Mouse (Mus musculus): ENCODE measurements around the gene Stat3. TPM values are rescaled to one million over a fixed set of nuclear protein-coding genes. Genes with fewer than 3 reads are reported as not detected.
A peak's percentile ranks its signal among the peaks of the same experiment; 100 is the strongest.

Gene Stat3
- total and polyA plus RNA-seq, 3 experiments: 35.9 to 69.2 (median 51.1) TPM

DNA sequence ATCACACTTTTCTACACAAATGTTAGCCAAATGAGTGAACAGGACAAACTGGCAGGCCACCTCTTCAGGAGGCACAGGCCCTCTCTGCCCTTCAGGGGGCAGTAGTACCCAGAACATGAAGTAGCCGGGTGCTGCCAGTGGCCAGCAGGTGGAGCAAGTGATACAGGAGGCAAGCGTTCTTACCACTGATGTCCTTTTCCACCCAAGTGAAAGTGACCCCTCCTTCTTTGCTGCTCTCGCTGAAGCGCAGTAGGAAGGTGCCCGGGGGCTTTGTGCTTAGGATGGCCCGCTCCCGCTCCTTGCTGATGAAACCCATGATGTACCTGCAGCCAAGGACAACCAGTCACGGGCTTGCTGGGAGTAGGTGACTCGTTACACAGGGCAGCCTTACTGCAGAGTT lies 45.9 kb downstream of the Stat3 start:
- dilution Hi-C loops (cut with MboI; ENCODE audit: extremely low pct_ligation_motif_present, extremely low pct_unique_long_range_greater_than_20kb, low sequenced_read_pairs) (no loop called here), in situ Hi-C loops (cut with MboI; ENCODE audit: low pct_ligation_motif_present, low pct_unique_long_range_greater_than_20kb, low sequenced_read_pairs) (loop anchor here (5.0 kb wide), 1 partner anchor 64 kb away; no protein-coding TSS in a partner anchor)
- Histone ChIP-seq H3K9ac (ENCODE audit: insufficient read depth, low read depth) (no peak overlapping the region), H3K36me3 (replicated peaks in 1 of 2; ENCODE audit: control insufficient read depth in 1 of 2, insufficient read depth in 1 of 2, low read length in 1 of 2) (peaks cover 69 to 85% of the 10 kb centered on the region in 2 experiments), H3K27me3 (replicated peaks) (no peaks in the 10 kb centered on the region), H3K4me2 (ENCODE audit: insufficient read depth, low read depth, poor library complexity, severe bottlenecking) (no peak overlapping the region), H3K4me3 (replicated peaks in 1 of 3; ENCODE audit: low read depth in 2 of 3, low read length in 2 of 3, poor library complexity in 1 of 3) (no peak overlapping the region), H3K27ac (ENCODE audit: insufficient read depth, low read depth) (no peak overlapping the region), H3K79me2 (replicated peaks; ENCODE audit: control insufficient read depth, extremely low read depth, insufficient read depth, poor library complexity, severe bottlenecking) (no peaks in the 10 kb centered on the region), H3K9me3 (replicated peaks; ENCODE audit: low read length) (no peaks in the 10 kb centered on the region), H3K4me1 (ENCODE audit: control insufficient read depth in 1 of 2, insufficient read depth in 2 of 2) (peaks cover 19 to 35% of the 10 kb centered on the region in 2 experiments)
- no peak for TF ChIP-seq CHD1 (IDR thresholded peaks at IDR 0.05; ENCODE audit: low read depth, low read length)
- no peak for TF ChIP-seq UBTF (IDR thresholded peaks at IDR 0.05; ENCODE audit: low read depth, low read length)
- no peak for TF ChIP-seq POLR2AphosphoS2 (IDR thresholded peaks at IDR 0.05; ENCODE audit: low read depth, low read length)
- TF ChIP-seq CHD2 (IDR thresholded peaks at IDR 0.05; ENCODE audit: low read length): no peak
- TF ChIP-seq KAT2A (IDR thresholded peaks at IDR 0.05; ENCODE audit: insufficient replicate concordance, low read length): no peak
- TF ChIP-seq USF2 (conservative IDR thresholded peaks at IDR 0.05; ENCODE audit: low read depth, low read length): no peak
- peak; percentile 60; the same call in 1 of the 2 replicates for TF ChIP-seq MYC (IDR thresholded peaks at IDR 0.05; ENCODE audit: low read depth, low read length)
- no peak for TF ChIP-seq PAX5 (IDR thresholded peaks at IDR 0.05; ENCODE audit: low read length)
- TF ChIP-seq EP300 (IDR thresholded peaks at IDR 0.05; ENCODE audit: low read length): no peak
- peak; percentile 54; the same call in 1 of the 2 replicates for TF ChIP-seq JUND (conservative IDR thresholded peaks at IDR 0.05; ENCODE audit: low read depth, low read length)
- TF ChIP-seq ZC3H11A (IDR thresholded peaks at IDR 0.05; ENCODE audit: low read depth, low read length): peak; percentile 100
- TF ChIP-seq USF1 (IDR thresholded peaks at IDR 0.05; ENCODE audit: low read depth, low read length): no peak
- TF ChIP-seq MAFK (IDR thresholded peaks at IDR 0.05; ENCODE audit: insufficient replicate concordance, low read length): no peak
- peak; percentile 66 for TF ChIP-seq MAZ (IDR thresholded peaks at IDR 0.05; ENCODE audit: low read depth, low read length)
- peak; percentile 61 for TF ChIP-seq BHLHE40 (IDR thresholded peaks at IDR 0.05; ENCODE audit: low read depth, low read length)
- peak; percentile 29; the same call in 1 of the 2 replicates for TF ChIP-seq MXI1 (IDR thresholded peaks at IDR 0.05; ENCODE audit: low read depth, low read length)
- TF ChIP-seq NELFE (IDR thresholded peaks at IDR 0.05; ENCODE audit: low read depth, low read length): peak; percentile 99; the same call in 1 of the 2 replicates
- peak; percentile 80 for TF ChIP-seq SIN3A (IDR thresholded peaks at IDR 0.05; ENCODE audit: low read length)
- no peak; the same call in 1 of the 2 replicates for TF ChIP-seq RCOR1 (conservative IDR thresholded peaks at IDR 0.05; ENCODE audit: low read depth, low read length)
- TF ChIP-seq CTCF (conservative IDR thresholded peaks at IDR 0.05 in 1 of 2, IDR thresholded peaks at IDR 0.05 in 1 of 2; ENCODE audit: low read depth in 2 of 2, low read length in 2 of 2): peak; percentile 97 to 100
- TF ChIP-seq ELF1 (IDR thresholded peaks at IDR 0.05; ENCODE audit: low read depth, low read length): peak; percentile 55; the same call in 1 of the 2 replicates
- no peak; the same call in none of the 2 replicates for TF ChIP-seq RAD21 (IDR thresholded peaks at IDR 0.05; ENCODE audit: low read depth, low read length)
- TF ChIP-seq ZMIZ1 (IDR thresholded peaks at IDR 0.05; ENCODE audit: low read depth, low read length): no peak
- no peak for TF ChIP-seq E2F4 (IDR thresholded peaks at IDR 0.05; ENCODE audit: insufficient replicate concordance, low read depth, low read length)
- no peak for TF ChIP-seq ETS1 (conservative IDR thresholded peaks at IDR 0.05; ENCODE audit: low read depth, low read length)
- no peak for TF ChIP-seq TBP (conservative IDR thresholded peaks at IDR 0.05; ENCODE audit: low read depth, low read length)
- peak; percentile 82 for TF ChIP-seq ZNF384 (IDR thresholded peaks at IDR 0.05; ENCODE audit: low read depth, low read length)
- TF ChIP-seq ZKSCAN1 (IDR thresholded peaks at IDR 0.05; ENCODE audit: borderline replicate concordance, low read depth, low read length): no peak
- TF ChIP-seq MEF2A (IDR thresholded peaks at IDR 0.05; ENCODE audit: borderline replicate concordance, low read depth, low read length): peak; percentile 72; the same call in 1 of the 2 replicates
- peak; percentile 62; the same call in 1 of the 2 replicates for TF ChIP-seq MAX (IDR thresholded peaks at IDR 0.05; ENCODE audit: low read length)
- peak; percentile 55 for TF ChIP-seq NRF1 (IDR thresholded peaks at IDR 0.05; ENCODE audit: low read depth, low read length)
- TF ChIP-seq SMC3 (IDR thresholded peaks at IDR 0.05; ENCODE audit: low read depth, low read length): peak; percentile 100
- peak; percentile 82 for TF ChIP-seq TCF12 (IDR thresholded peaks at IDR 0.05; ENCODE audit: low read depth, low read length)
- peak; percentile 87 for TF ChIP-seq IRF4 (IDR thresholded peaks at IDR 0.05; ENCODE audit: low read depth, low read length)
- no peak for TF ChIP-seq POLR2A (IDR thresholded peaks at IDR 0.05; ENCODE audit: low read depth, low read length)
- peak; percentile 56 for TF ChIP-seq HCFC1 (IDR thresholded peaks at IDR 0.05; ENCODE audit: low read depth, low read length)
- 0 out of 2 replicates have a peak, but pooled peaks have one; percentile 21 for TF ChIP-seq JUN (IDR thresholded peaks at IDR 0.05; ENCODE audit: insufficient read depth, low read depth, low read length)
- TF ChIP-seq GABPA (IDR thresholded peaks at IDR 0.05; ENCODE audit: insufficient replicate concordance, low read depth, low read length): no peak
- DNase-seq (ENCODE audit: extremely low read depth): peak; percentile 96

Measured in CH12.LX (cell line).